Mouse (Mus musculus) liver, postnatal 0 days (tissue): Measurements from ENCODE around the gene Slc48a1.

Experiments used
- CTCF ChIP-seq: sonication (generic); IDR thresholded peaks from 2 replicates; pipeline ENCODE4 v1.5.1; 2016; ENCODE audit warnings: antibody characterized with exemption, low read depth
- EP300 ChIP-seq: IDR thresholded peaks from 2 replicates; pipeline ENCODE4 v1.6.1; 2016; ENCODE audit warnings: antibody characterized with exemption, low read depth, mild to moderate bottlenecking

DNA sequence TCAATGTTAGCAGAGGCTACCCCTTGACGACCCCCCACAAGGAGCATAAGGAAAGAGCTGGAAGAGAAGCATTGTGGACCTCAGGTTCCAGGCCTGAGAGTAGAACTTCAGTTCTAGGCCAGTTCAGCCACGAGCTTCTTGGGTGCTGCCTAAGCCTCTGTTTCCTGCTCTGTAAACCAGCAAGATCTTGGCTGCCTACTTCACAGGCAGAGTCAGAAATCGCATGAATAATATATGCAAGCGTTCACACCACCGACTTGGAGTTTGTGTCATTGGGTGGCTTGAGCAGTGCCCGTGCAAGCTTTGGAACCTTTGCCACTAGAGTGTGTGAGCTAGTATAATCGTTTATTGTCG lies 58.6 kb downstream of the Slc48a1 start:
- TF ChIP-seq CTCF: no peak
- no peak for TF ChIP-seq EP300
